In the genomic region with DNA sequence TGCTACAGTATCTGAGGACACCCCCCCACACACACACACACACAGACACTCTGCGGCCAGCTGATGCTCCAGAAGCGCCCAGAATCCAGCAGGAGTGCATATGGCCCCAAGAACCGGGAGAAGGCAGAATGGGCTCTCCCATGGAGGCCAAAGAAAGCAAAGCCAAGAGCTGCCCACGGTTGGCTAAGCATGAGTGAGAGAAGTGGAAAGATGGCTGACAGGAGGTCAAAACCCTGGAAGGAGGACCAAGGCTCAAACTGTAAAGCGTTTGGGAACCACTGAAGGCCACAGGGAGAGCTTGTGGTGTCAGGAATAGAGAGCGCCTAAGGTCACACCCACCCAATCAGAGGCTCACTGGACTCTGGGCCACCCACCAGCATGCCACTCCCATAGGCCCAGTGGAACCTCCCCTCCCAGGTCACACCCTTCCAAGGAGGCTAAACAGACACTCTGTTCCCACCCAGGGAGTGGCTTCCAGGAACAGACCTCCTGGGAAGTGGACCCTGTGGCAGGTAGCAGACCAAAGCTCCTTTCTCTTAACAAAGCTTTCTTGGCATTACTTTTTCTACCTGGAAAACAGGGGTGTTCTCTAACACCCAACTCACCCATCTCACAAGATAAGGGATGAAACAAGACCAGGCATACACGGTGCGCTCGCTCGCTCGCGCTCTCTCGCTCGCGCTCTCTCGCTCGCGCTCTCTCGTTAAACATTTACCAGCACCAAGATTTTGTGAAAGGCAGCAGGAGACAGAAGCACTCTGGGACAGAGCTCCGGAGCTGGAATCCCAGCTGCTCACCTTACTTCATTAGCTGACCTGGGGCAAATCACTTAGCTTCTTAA, we compare ENCODE assay signal across 8 mouse cellular contexts. TPM values are rescaled to one million over a fixed set of nuclear protein-coding genes. Genes with fewer than 3 reads are reported as not detected.
A peak's percentile ranks its signal among the peaks of the same experiment; 100 is the strongest.
DNase-seq lines count a peak whose midpoint lies in the region; ATAC-seq and TF ChIP-seq lines count a peak whose summit lies in the region.

No protein-coding gene starts in this region.

- DNase-seq in heart, adult 2 months: no peak
- DNase-seq in heart, postnatal 4 days: peak; percentile 26
- no peak for DNase-seq in right cerebral cortex, adult 18-20 months
- no peak for DNase-seq in left cerebral cortex, postnatal 25 days (ENCODE audit: low spot score in 2 of 2)

- peaks cover 7% of the 10 kb centered on the region; the same call in 1 of the 2 replicates for H3K36me3 ChIP-seq in heart, embryonic 14.5 days (ENCODE audit: control insufficient read depth, insufficient read depth, low read length)
- H3K36me3 ChIP-seq in heart, adult 2 months (ENCODE audit: control insufficient read depth, insufficient read depth, low read length): no peaks in the 10 kb centered on the region
- peaks cover 7% of the 10 kb centered on the region; the same call in 1 of the 2 replicates for H3K36me3 ChIP-seq in limb, embryonic 12.5 days
- no peaks in the 10 kb centered on the region for H3K36me3 ChIP-seq in midbrain, embryonic 12.5 days

- 41% methylated on average over 20 of the region's 20 CpGs for WGBS in heart, embryonic 14.5 days
- WGBS in heart, adult 2 months: 73% methylated on average over 20 of the region's 20 CpGs
- 36% methylated on average over 20 of the region's 20 CpGs for WGBS in limb, embryonic 12.5 days
- 49% methylated on average over 20 of the region's 20 CpGs for WGBS in midbrain, embryonic 12.5 days

- peak overlapping the region; percentile 63 to 79 for H3K4me3 ChIP-seq in heart, embryonic 14.5 days (ENCODE audit: control insufficient read depth in 1 of 2, insufficient read depth in 1 of 2, low read depth in 1 of 2, low read length in 2 of 2)
- no peak overlapping the region for H3K4me3 ChIP-seq in heart, adult 2 months
- peak overlapping the region; percentile 62 for H3K4me3 ChIP-seq in bone marrow macrophage, adult 2 months (ENCODE audit: insufficient read depth, low read length)
- H3K4me3 ChIP-seq in limb, embryonic 12.5 days (replicated peaks): peak overlapping the region; percentile 64
- H3K4me3 ChIP-seq in midbrain, embryonic 12.5 days: peak overlapping the region; percentile 79

- intact Hi-C loops in heart, adult 2 months (cut with DNase I): loop anchor here (5.0 kb wide), 1 partner anchor 224 kb away; a partner anchor contains a TSS
- intact Hi-C loops in left cerebral cortex, postnatal 25 days (cut with DNase I): no loop called here

- H3K4me1 ChIP-seq in heart, embryonic 14.5 days (ENCODE audit: control insufficient read depth in 2 of 2, insufficient read depth in 2 of 2, low read length in 2 of 2): peaks cover 36 to 56% of the 10 kb centered on the region in 2 experiments
- peaks cover 15% of the 10 kb centered on the region for H3K4me1 ChIP-seq in heart, adult 2 months (ENCODE audit: control insufficient read depth, insufficient read depth, low read length)
- peaks cover 41% of the 10 kb centered on the region for H3K4me1 ChIP-seq in bone marrow macrophage, adult 2 months (ENCODE audit: control insufficient read depth, insufficient read depth, low read length)
- H3K4me1 ChIP-seq in limb, embryonic 12.5 days (replicated peaks): peaks cover 54% of the 10 kb centered on the region
- H3K4me1 ChIP-seq in midbrain, embryonic 12.5 days: peaks cover 35% of the 10 kb centered on the region

- H3K9me3 ChIP-seq in heart, embryonic 14.5 days (ENCODE audit: control insufficient read depth, low read length): no peaks in the 10 kb centered on the region
- no peaks in the 10 kb centered on the region for H3K9me3 ChIP-seq in limb, embryonic 12.5 days
- no peaks in the 10 kb centered on the region for H3K9me3 ChIP-seq in midbrain, embryonic 12.5 days

- no peak for TF ChIP-seq CTCF in heart, adult 2 months (IDR thresholded peaks at IDR 0.05)
- TF ChIP-seq CTCF in bone marrow macrophage, adult 2 months (IDR thresholded peaks at IDR 0.05; ENCODE audit: low read depth, low read length): no peak

- peak overlapping the region; percentile 83 for H3K9ac ChIP-seq in heart, embryonic 14.5 days (ENCODE audit: low read length)
- H3K9ac ChIP-seq in heart, adult 2 months (ENCODE audit: low read depth, low read length): no peak overlapping the region
- peak overlapping the region; percentile 69 for H3K9ac ChIP-seq in limb, embryonic 12.5 days (replicated peaks)
- peak overlapping the region; percentile 81 for H3K9ac ChIP-seq in midbrain, embryonic 12.5 days (replicated peaks)

- ATAC-seq in heart, embryonic 14.5 days (ENCODE audit: insufficient number of reproducible peaks, insufficient read depth, low FRiP score, low read depth): no peak
- ATAC-seq in limb, embryonic 12.5 days (ENCODE audit: insufficient number of reproducible peaks, insufficient read depth, low FRiP score, low TSS enrichment, low read depth): peak; percentile 13; the same call in 1 of the 2 replicates
- no peak for ATAC-seq in midbrain, embryonic 12.5 days (ENCODE audit: low FRiP score, low read depth)

- no peak for TF ChIP-seq EP300 in heart, adult 2 months (IDR thresholded peaks at IDR 0.05; ENCODE audit: insufficient read depth, low read depth, low read length)

- peak overlapping the region; percentile 92 for H3K4me2 ChIP-seq in heart, embryonic 14.5 days (ENCODE audit: low read length)
- peak overlapping the region; percentile 85 for H3K4me2 ChIP-seq in limb, embryonic 12.5 days
- H3K4me2 ChIP-seq in midbrain, embryonic 12.5 days (replicated peaks): peak overlapping the region; percentile 84

- no peak for TF ChIP-seq POLR2A in heart, adult 2 months (IDR thresholded peaks at IDR 0.05; ENCODE audit: insufficient read depth, low read depth, low read length)
- TF ChIP-seq POLR2A in bone marrow macrophage, adult 2 months (IDR thresholded peaks at IDR 0.05; ENCODE audit: borderline replicate concordance, low read depth, low read length): no peak

- H3K27ac ChIP-seq in heart, embryonic 14.5 days (replicated peaks in 1 of 2; ENCODE audit: control insufficient read depth in 1 of 2, insufficient read depth in 1 of 2, low read depth in 2 of 2, low read length in 2 of 2): peak overlapping the region; percentile 13 to 34; a peak in 2 of 4 replicates
- no peak overlapping the region for H3K27ac ChIP-seq in heart, adult 2 months
- no peak overlapping the region for H3K27ac ChIP-seq in bone marrow macrophage, adult 2 months (ENCODE audit: insufficient read depth, low read depth, low read length)
- peak overlapping the region; percentile 93 for H3K27ac ChIP-seq in limb, embryonic 12.5 days
- peak overlapping the region; percentile 87 for H3K27ac ChIP-seq in midbrain, embryonic 12.5 days (replicated peaks)

- no peaks in the 10 kb centered on the region for H3K79me2 ChIP-seq in heart, adult 2 months (replicated peaks; ENCODE audit: control insufficient read depth, insufficient read depth, low read length)

- no peaks in the 10 kb centered on the region for H3K27me3 ChIP-seq in heart, embryonic 14.5 days (ENCODE audit: control insufficient read depth, insufficient read depth, low read length)
- H3K27me3 ChIP-seq in heart, adult 2 months (ENCODE audit: control insufficient read depth, insufficient read depth, low read length): no peaks in the 10 kb centered on the region
- no peaks in the 10 kb centered on the region for H3K27me3 ChIP-seq in limb, embryonic 12.5 days
- no peaks in the 10 kb centered on the region for H3K27me3 ChIP-seq in midbrain, embryonic 12.5 days

RNA-seq across cellular contexts. Expression of a gene that starts 1.3 kb away (rescaled TPM):
- 23.5 and 25.2 TPM in 2 replicates for polyA plus RNA-seq in heart, embryonic 14.5 days (2014; fragmentation: Nextera tagmentation; extraction: Ambion mirVana)
- total RNA-seq in heart, adult 2 months (2021): 10 to 100 TPM; 21.9 to 22.4 TPM
- 38.8 and 46.1 TPM in 2 replicates for polyA plus RNA-seq in heart, adult 2 months (2012; rRNA removed)
- polyA plus RNA-seq in bone marrow macrophage, adult 2 months (2012; ENCODE audit: insufficient read depth, insufficient read length, missing spikeins): 39.4 and 47.4 TPM in 2 replicates
- total RNA-seq in heart, postnatal 4 days (2021): 10 to 100 TPM; 49.2 to 50.5 TPM
- polyA plus RNA-seq in limb, embryonic 12.5 days (2016; fragmentation: Nextera tagmentation; extraction: Ambion mirVana): 30.5 and 36.0 TPM in 2 replicates
- polyA plus RNA-seq in midbrain, embryonic 12.5 days (2016; fragmentation: Nextera tagmentation; extraction: Ambion mirVana): 34.1 and 34.8 TPM in 2 replicates
- 10 to 100 TPM; 65.2 to 68.7 TPM for total RNA-seq in left cerebral cortex, postnatal 25 days (2021)

RNA-seq across cellular contexts. Expression of a gene that starts 1.3 kb away (rescaled TPM):
- 21.1 and 22.1 TPM in 2 replicates for polyA plus RNA-seq in heart, embryonic 14.5 days (2014; fragmentation: Nextera tagmentation; extraction: Ambion mirVana)
- 1 to 10 TPM; 8.8 to 9.4 TPM for total RNA-seq in heart, adult 2 months (2021)
- 6.4 and 7.6 TPM in 2 replicates for polyA plus RNA-seq in heart, adult 2 months (2012; rRNA removed)
- 10.7 and 11.7 TPM in 2 replicates for polyA plus RNA-seq in bone marrow macrophage, adult 2 months (2012; ENCODE audit: insufficient read depth, insufficient read length, missing spikeins)
- 10 to 100 TPM; 21.6 to 22.1 TPM for total RNA-seq in heart, postnatal 4 days (2021)
- polyA plus RNA-seq in limb, embryonic 12.5 days (2016; fragmentation: Nextera tagmentation; extraction: Ambion mirVana): 42.4 and 44.1 TPM in 2 replicates
- 40.4 and 43.5 TPM in 2 replicates for polyA plus RNA-seq in midbrain, embryonic 12.5 days (2016; fragmentation: Nextera tagmentation; extraction: Ambion mirVana)
- total RNA-seq in left cerebral cortex, postnatal 25 days (2021): 1 to 10 TPM; 8.1 to 8.3 TPM

RNA-seq across cellular contexts. Expression of a gene that starts 34.5 kb away (rescaled TPM):
- polyA plus RNA-seq in heart, embryonic 14.5 days (2014; fragmentation: Nextera tagmentation; extraction: Ambion mirVana): not detected in 2 replicates
- total RNA-seq in heart, adult 2 months (2021): not detected
- 0.49 TPM in 1 of 2 replicates, not detected in the other for polyA plus RNA-seq in heart, adult 2 months (2012; rRNA removed)
- not detected in 2 replicates for polyA plus RNA-seq in bone marrow macrophage, adult 2 months (2012; ENCODE audit: insufficient read depth, insufficient read length, missing spikeins)
- total RNA-seq in heart, postnatal 4 days (2021): not detected
- polyA plus RNA-seq in limb, embryonic 12.5 days (2016; fragmentation: Nextera tagmentation; extraction: Ambion mirVana): not detected in 2 replicates
- polyA plus RNA-seq in midbrain, embryonic 12.5 days (2016; fragmentation: Nextera tagmentation; extraction: Ambion mirVana): not detected in 2 replicates
- 1 to 10 TPM; 1.1 to 1.6 TPM for total RNA-seq in left cerebral cortex, postnatal 25 days (2021)

RNA-seq across cellular contexts. Expression of a gene that starts 49.6 kb away (rescaled TPM):
- polyA plus RNA-seq in heart, embryonic 14.5 days (2014; fragmentation: Nextera tagmentation; extraction: Ambion mirVana): not detected in 2 replicates
- total RNA-seq in heart, adult 2 months (2021): not detected
- not detected in 2 replicates for polyA plus RNA-seq in heart, adult 2 months (2012; rRNA removed)
- not detected in 2 replicates for polyA plus RNA-seq in bone marrow macrophage, adult 2 months (2012; ENCODE audit: insufficient read depth, insufficient read length, missing spikeins)
- not detected for total RNA-seq in heart, postnatal 4 days (2021)
- polyA plus RNA-seq in limb, embryonic 12.5 days (2016; fragmentation: Nextera tagmentation; extraction: Ambion mirVana): not detected in 2 replicates
- polyA plus RNA-seq in midbrain, embryonic 12.5 days (2016; fragmentation: Nextera tagmentation; extraction: Ambion mirVana): not detected in 2 replicates
- total RNA-seq in left cerebral cortex, postnatal 25 days (2021): under 1 TPM; 0.46 to 0.50 TPM

RNA-seq across cellular contexts. Expression of a gene that starts 56.0 kb away (rescaled TPM):
- polyA plus RNA-seq in heart, embryonic 14.5 days (2014; fragmentation: Nextera tagmentation; extraction: Ambion mirVana): not detected in 2 replicates
- not detected for total RNA-seq in heart, adult 2 months (2021)
- polyA plus RNA-seq in heart, adult 2 months (2012; rRNA removed): not detected in 2 replicates
- not detected in 2 replicates for polyA plus RNA-seq in bone marrow macrophage, adult 2 months (2012; ENCODE audit: insufficient read depth, insufficient read length, missing spikeins)
- not detected for total RNA-seq in heart, postnatal 4 days (2021)
- polyA plus RNA-seq in limb, embryonic 12.5 days (2016; fragmentation: Nextera tagmentation; extraction: Ambion mirVana): not detected in 2 replicates
- not detected in 2 replicates for polyA plus RNA-seq in midbrain, embryonic 12.5 days (2016; fragmentation: Nextera tagmentation; extraction: Ambion mirVana)
- total RNA-seq in left cerebral cortex, postnatal 25 days (2021): not detected

Comparison
In these comparisons a context has a peak if more than half of its experiments do, and no peak if none do; other contexts are left out.
1. H3K27ac ChIP-seq: peak in heart, embryonic 14.5 days (2 of 2), limb, embryonic 12.5 days (single experiment) and midbrain, embryonic 12.5 days (single experiment); none in heart, adult 2 months (single experiment) and bone marrow macrophage, adult 2 months (single experiment).
2. Peak in every context shown above with its lines, with median percentiles within 50 percentile points of each other: H3K4me2 ChIP-seq.